Mouse (Mus musculus) kidney, adult 8-10 months (tissue): ENCODE measurements around the gene Bcas3.
A peak's percentile ranks its signal among the peaks of the same experiment; 100 is the strongest.

Source experiments
- DNase-seq, 2 experiments: peaks; one replicate each; pipeline ENCODE4 v3.0.0; 2022

The Bcas3 gene

GRCm38 (mm10) chr11:85834386-85834931, 481.5 kb downstream of the Bcas3 start:
- DNase-seq: no peak

GRCm38 (mm10) chr11:85835001-85835752, 482.2 kb downstream of the Bcas3 start:
- no peak for DNase-seq

- DNase-seq: no peak
These were observed 483.0 kb downstream of the Bcas3 start for GRCm38 (mm10) chr11:85835753-85836522.

- no peak for DNase-seq
These were observed 483.7 kb downstream of the Bcas3 start for GRCm38 (mm10) chr11:85836523-85837290.

GRCm38 (mm10) chr11:85837291-85837647, 484.3 kb downstream of the Bcas3 start:
- no peak for DNase-seq

- DNase-seq: no peak
These were observed 484.9 kb downstream of the Bcas3 start for GRCm38 (mm10) chr11:85837648-85838423.

- no peak for DNase-seq
These were observed 485.7 kb downstream of the Bcas3 start for GRCm38 (mm10) chr11:85838424-85839257.

GRCm38 (mm10) chr11:85839258-85840030, 486.5 kb downstream of the Bcas3 start:
- no peak for DNase-seq

GRCm38 (mm10) chr11:85840031-85840802, 487.2 kb downstream of the Bcas3 start:
- no peak for DNase-seq

- no peak for DNase-seq
These were observed 487.8 kb downstream of the Bcas3 start for GRCm38 (mm10) chr11:85840803-85841145.

GRCm38 (mm10) chr11:85841211-85841681, 488.3 kb downstream of the Bcas3 start:
- no peak for DNase-seq

- DNase-seq: peak; percentile 28 to 54
These were observed 489.0 kb downstream of the Bcas3 start for GRCm38 (mm10) chr11:85841980-85842379.

GRCm38 (mm10) chr11:85842596-85843346, 489.8 kb downstream of the Bcas3 start:
- peak in 1 of 2 experiments; percentile 24 for DNase-seq

GRCm38 (mm10) chr11:85843347-85843692, 490.4 kb downstream of the Bcas3 start:
- peak; percentile 77 to 79 for DNase-seq

- DNase-seq: peak; percentile 85 to 92
These were observed 491.4 kb downstream of the Bcas3 start for GRCm38 (mm10) chr11:85844144-85844965.

GRCm38 (mm10) chr11:85844971-85845370, 492.0 kb downstream of the Bcas3 start:
- DNase-seq: peak; percentile 78 to 82

GRCm38 (mm10) chr11:85845921-85846320, 493.0 kb downstream of the Bcas3 start:
- DNase-seq: peak; percentile 64 to 68

- DNase-seq: peak; percentile 53 to 61
These were observed 493.5 kb downstream of the Bcas3 start for GRCm38 (mm10) chr11:85846509-85846908.
